Mouse (Mus musculus): ENCODE measurements at regions not wholly inside any gene's neighbourhood (a gene's known extent, or its start where the extent isn't known, plus 50 kb on each side); places are given as distances from the start of the nearest gene placed in this dataset.
A peak's percentile ranks its signal among the peaks of the same experiment; 100 is the strongest.

DNA sequence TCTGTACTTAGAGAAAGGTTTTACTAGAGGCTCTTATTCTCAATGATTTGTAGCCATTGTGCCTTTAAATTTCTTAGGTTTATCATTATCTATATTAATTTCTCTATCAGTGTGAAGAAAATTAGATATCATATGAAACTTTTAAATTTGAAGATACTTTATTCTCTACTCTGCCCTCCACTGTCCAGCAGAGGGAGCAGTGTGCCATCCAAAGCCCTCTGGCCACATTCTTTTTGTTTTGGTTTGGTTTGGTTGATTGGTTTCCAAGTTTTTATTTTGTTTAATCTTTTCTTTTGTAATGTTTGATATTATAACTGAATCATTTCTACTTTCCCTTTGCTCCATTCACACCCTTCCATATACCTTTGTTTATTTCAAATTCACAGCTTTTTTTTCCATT lies 129.4 kb upstream of the Kcnj3 start:
- TF ChIP-seq ZC3H11A (IDR thresholded peaks at IDR 0.05; ENCODE audit: borderline replicate concordance, low read depth, low read length) (peak; percentile 84), CHD2 (IDR thresholded peaks at IDR 0.05; ENCODE audit: low read depth, low read length) (no peak), MAFK (IDR thresholded peaks at IDR 0.05; ENCODE audit: insufficient read depth, low read depth, low read length) (no peak), ZNF384 (IDR thresholded peaks at IDR 0.05; ENCODE audit: low read depth, low read length) (no peak)

Data from ES-E14 (cell line).